Mouse (Mus musculus): ENCODE data around the gene Ghr. TPM values are rescaled to one million over a fixed set of nuclear protein-coding genes. Genes with fewer than 3 reads are reported as not detected.

Gene Ghr
- total and polyA plus RNA-seq, 2 experiments from 2014 or later, result 5.7 to 8.0 TPM

GRCm38 (mm10) chr15:3269496-3269895 is 313.8 kb downstream of the Ghr start:
- no peak for ATAC-seq
- Histone ChIP-seq H3K36me3 (ENCODE audit: insufficient read depth) (no peaks in the 10 kb centered on the region), H3K9ac (no peak overlapping the region), H3K4me2 (ENCODE audit: low read depth) (no peak overlapping the region), H3K27me3 (ENCODE audit: insufficient read depth, low read length) (no peaks in the 10 kb centered on the region), H3K4me3 (ENCODE audit: low read depth, low read length) (no peak overlapping the region), H3K27ac (ENCODE audit: low read depth, low read length) (no peak overlapping the region), H3K4me1 (ENCODE audit: insufficient read depth) (no peaks in the 10 kb centered on the region), H3K9me3 (ENCODE audit: low read length) (no peaks in the 10 kb centered on the region)
- no peak for DNase-seq
- WGBS, result 89% methylated on average over 4 of the region's 4 CpGs
- TF ChIP-seq CTCF (IDR thresholded peaks at IDR 0.05; ENCODE audit: low read depth), result no peak

GRCm38 (mm10) chr15:3268247-3268646 is 315.0 kb downstream of the Ghr start, which contains the start of gene Selenop:
Selenop (plus strand) TSS chr15:3268547.
- no peak for TF ChIP-seq CTCF (IDR thresholded peaks at IDR 0.05; ENCODE audit: low read depth)
- ATAC-seq, result no peak
- no peak within 1 kb of the TSS for H3K4me2 ChIP-seq (ENCODE audit: low read depth)

More at GRCm38 (mm10) chr15:3268247-3268646, 315.0 kb downstream of the Ghr start, which contains the start of gene Selenop:
- WGBS, result 69% methylated on average over 6 of the region's 6 CpGs
- no peak within 1 kb of the TSS for H3K9ac ChIP-seq
- DNase-seq, result no peak
- H3K27me3 ChIP-seq (ENCODE audit: insufficient read depth, low read length), result no peaks in the 10 kb centered on the region
- H3K36me3 ChIP-seq (ENCODE audit: insufficient read depth), result no peaks in the 10 kb centered on the region
- H3K4me3 ChIP-seq (ENCODE audit: low read depth, low read length), result no peak within 1 kb of the TSS
- H3K9me3 ChIP-seq (ENCODE audit: low read length), result no peaks in the 10 kb centered on the region
- H3K27ac ChIP-seq (ENCODE audit: low read depth, low read length), result no peak within 1 kb of the TSS
- no peaks in the 10 kb centered on the region for H3K4me1 ChIP-seq (ENCODE audit: insufficient read depth)
